ENCODE assay signal across 11 mouse cellular contexts in the genomic region with DNA sequence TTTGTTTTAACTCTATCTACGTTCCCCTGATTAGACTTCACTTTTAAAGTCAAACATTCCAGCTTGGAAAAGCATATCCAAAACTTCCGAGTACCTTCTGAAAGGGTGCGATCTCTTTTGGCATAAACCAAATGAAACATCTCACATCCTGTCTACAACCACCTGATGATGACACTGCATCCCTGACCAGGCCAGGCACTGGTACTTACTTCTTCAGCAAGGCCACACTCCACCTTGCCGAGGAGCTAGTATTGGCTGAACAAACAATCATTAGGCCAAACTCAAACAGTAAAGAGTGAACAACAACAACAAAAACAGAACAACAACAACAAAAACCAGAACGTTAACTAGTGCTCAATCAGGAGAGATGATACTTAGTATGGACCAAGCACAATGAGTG. TPM values are rescaled to one million over a fixed set of nuclear protein-coding genes. Genes with fewer than 3 reads are reported as not detected.
DNase-seq lines count a peak whose midpoint lies in the region; ATAC-seq and TF ChIP-seq lines count a peak whose summit lies in the region.
"Had no signal": no experiment of that assay in that cellular context is flagged by ENCODE, and none has a peak within 500 bp of the region (broad histone marks: within the 10 kb centered on the region; RNA-seq: fewer than 3 reads in every experiment).

No protein-coding gene starts in this region.

- peak overlapping the region; percentile 79; the same call in 1 of the 2 replicates for H3K9ac ChIP-seq in kidney, embryonic 14.5 days (ENCODE audit: low read depth, low read length)
- peak overlapping the region; percentile 90 for H3K9ac ChIP-seq in embryonic facial prominence, embryonic 11.5 days (replicated peaks; ENCODE audit: low read length)
- peak overlapping the region; percentile 67 for H3K9ac ChIP-seq in hindbrain, postnatal 0 days (replicated peaks; ENCODE audit: low read length)
- peak overlapping the region; percentile 73; the same call in 1 of the 2 replicates for H3K9ac ChIP-seq in midbrain, embryonic 14.5 days (replicated peaks; ENCODE audit: low read length)

- no peak for TF ChIP-seq POLR2A in kidney, adult 2 months (IDR thresholded peaks at IDR 0.05; ENCODE audit: low read depth, low read length)

- H3K36me3 ChIP-seq in kidney, embryonic 14.5 days (ENCODE audit: control insufficient read depth, insufficient read depth, low read length): peaks cover 18% of the 10 kb centered on the region
- H3K36me3 ChIP-seq in kidney, adult 2 months (ENCODE audit: control insufficient read depth, insufficient read depth, low read length): no peaks in the 10 kb centered on the region; the same call in 1 of the 2 replicates
- peaks cover 3% of the 10 kb centered on the region for H3K36me3 ChIP-seq in embryonic facial prominence, embryonic 11.5 days (replicated peaks; ENCODE audit: control insufficient read depth, insufficient read depth, low read depth, low read length)
- H3K36me3 ChIP-seq in hindbrain, postnatal 0 days (ENCODE audit: insufficient read depth, low read length): peaks cover 7% of the 10 kb centered on the region; the same call in 1 of the 2 replicates
- H3K36me3 ChIP-seq in midbrain, embryonic 14.5 days (ENCODE audit: control insufficient read depth, insufficient read depth, low read length): peaks cover 11% of the 10 kb centered on the region

- ATAC-seq in kidney, embryonic 14.5 days (ENCODE audit: low FRiP score, low TSS enrichment): no peak
- no peak for ATAC-seq in embryonic facial prominence, embryonic 11.5 days (replicated peaks; ENCODE audit: insufficient number of reproducible peaks, low FRiP score, low TSS enrichment, low read depth)
- no peak for ATAC-seq in hindbrain, postnatal 0 days
- no peak for ATAC-seq in midbrain, embryonic 14.5 days (ENCODE audit: low FRiP score, low TSS enrichment)
- ATAC-seq: Patski had no signal

- H3K27ac ChIP-seq in kidney, embryonic 14.5 days (ENCODE audit: low read depth, low read length): no peak overlapping the region
- no peak overlapping the region for H3K27ac ChIP-seq in kidney, adult 2 months (ENCODE audit: insufficient read depth, low read depth, low read length)
- no peak overlapping the region for H3K27ac ChIP-seq in embryonic facial prominence, embryonic 11.5 days (replicated peaks; ENCODE audit: low read depth, low read length)
- no peak overlapping the region for H3K27ac ChIP-seq in hindbrain, postnatal 0 days
- no peak overlapping the region for H3K27ac ChIP-seq in midbrain, embryonic 14.5 days (replicated peaks; ENCODE audit: low read depth, low read length)

- 47% methylated on average over 5 of the region's 5 CpGs for WGBS in kidney, embryonic 14.5 days
- 48% methylated on average over 5 of the region's 5 CpGs for whole genome bisulfite sequencing in kidney, adult 2 months
- whole genome bisulfite sequencing in embryonic facial prominence, embryonic 11.5 days: 64% methylated on average over 5 of the region's 5 CpGs
- WGBS in hindbrain, postnatal 0 days: 66% methylated on average over 5 of the region's 5 CpGs
- 73% methylated on average over 5 of the region's 5 CpGs for WGBS in midbrain, embryonic 14.5 days

- H3K4me3 ChIP-seq in kidney, embryonic 14.5 days (ENCODE audit: low read length): peak overlapping the region; percentile 63
- no peak overlapping the region; the same call in 1 of the 2 replicates for H3K4me3 ChIP-seq in kidney, adult 2 months (ENCODE audit: insufficient read depth, low read depth, low read length)
- peak overlapping the region; percentile 70 for H3K4me3 ChIP-seq in embryonic facial prominence, embryonic 11.5 days (ENCODE audit: low read depth, low read length)
- peak overlapping the region; percentile 67 for H3K4me3 ChIP-seq in hindbrain, postnatal 0 days (ENCODE audit: low read length)
- peak overlapping the region; percentile 63 for H3K4me3 ChIP-seq in midbrain, embryonic 14.5 days (replicated peaks; ENCODE audit: low read depth, low read length)

- no peak for DNase-seq in kidney, adult 2 months
- no peak for DNase-seq in embryonic facial prominence, embryonic 11.5 days (ENCODE audit: low spot score)
- DNase-seq in hindbrain, postnatal 0 days (ENCODE audit: low spot score): no peak
- no peak for DNase-seq in midbrain, embryonic 14.5 days
- DNase-seq in left cerebral cortex, adult 11 months (ENCODE audit: low spot score): no peak
- no peak for DNase-seq in kidney, postnatal 36 days
- no peak for DNase-seq in cerebellum, postnatal 10 days
- DNase-seq: cerebellum, adult 9-11 months; kidney, postnatal 14 days had no signal

- H3K4me1 ChIP-seq in kidney, embryonic 14.5 days (ENCODE audit: control insufficient read depth, insufficient read depth, low read length): peaks cover 18% of the 10 kb centered on the region
- peaks cover 11% of the 10 kb centered on the region; the same call in 1 of the 2 replicates for H3K4me1 ChIP-seq in kidney, adult 2 months (ENCODE audit: control insufficient read depth, insufficient read depth, low read length)
- no peaks in the 10 kb centered on the region; the same call in 1 of the 2 replicates for H3K4me1 ChIP-seq in embryonic facial prominence, embryonic 11.5 days (ENCODE audit: control insufficient read depth, insufficient read depth, low read length)
- H3K4me1 ChIP-seq in hindbrain, postnatal 0 days (ENCODE audit: insufficient read depth, low read length): peaks cover 17% of the 10 kb centered on the region
- peaks cover 22% of the 10 kb centered on the region for H3K4me1 ChIP-seq in midbrain, embryonic 14.5 days (ENCODE audit: control insufficient read depth, insufficient read depth, low read length)

- no peaks in the 10 kb centered on the region for H3K9me3 ChIP-seq in kidney, embryonic 14.5 days (ENCODE audit: control insufficient read depth, low read length)
- H3K9me3 ChIP-seq in embryonic facial prominence, embryonic 11.5 days (replicated peaks; ENCODE audit: control insufficient read depth, low read length): no peaks in the 10 kb centered on the region
- no peaks in the 10 kb centered on the region for H3K9me3 ChIP-seq in hindbrain, postnatal 0 days (ENCODE audit: low read length)
- H3K9me3 ChIP-seq in midbrain, embryonic 14.5 days (ENCODE audit: control insufficient read depth, low read length): no peaks in the 10 kb centered on the region

- no peak for TF ChIP-seq CTCF in kidney, adult 2 months (conservative IDR thresholded peaks at IDR 0.05; ENCODE audit: insufficient read depth, insufficient read length, low read depth, low read length)
- TF ChIP-seq CTCF in hindbrain, postnatal 0 days (IDR thresholded peaks at IDR 0.05; ENCODE audit: low read depth): no peak

- peak overlapping the region; percentile 93 for H3K4me2 ChIP-seq in kidney, embryonic 14.5 days (replicated peaks; ENCODE audit: low read depth, low read length)
- H3K4me2 ChIP-seq in embryonic facial prominence, embryonic 11.5 days (ENCODE audit: low read depth, low read length): peak overlapping the region; percentile 81
- peak overlapping the region; percentile 70 for H3K4me2 ChIP-seq in hindbrain, postnatal 0 days (ENCODE audit: low read depth, low read length)
- peak overlapping the region; percentile 83 for H3K4me2 ChIP-seq in midbrain, embryonic 14.5 days (ENCODE audit: low read length)

- no peaks in the 10 kb centered on the region for H3K27me3 ChIP-seq in kidney, embryonic 14.5 days (ENCODE audit: control insufficient read depth, insufficient read depth, low read length)
- H3K27me3 ChIP-seq in kidney, adult 2 months (replicated peaks; ENCODE audit: control insufficient read depth, insufficient read depth, low read length): no peaks in the 10 kb centered on the region
- H3K27me3 ChIP-seq in embryonic facial prominence, embryonic 11.5 days (ENCODE audit: control insufficient read depth, insufficient read depth, low read length): no peaks in the 10 kb centered on the region
- H3K27me3 ChIP-seq in hindbrain, postnatal 0 days (ENCODE audit: insufficient read depth, low read length): no peaks in the 10 kb centered on the region
- no peaks in the 10 kb centered on the region for H3K27me3 ChIP-seq in midbrain, embryonic 14.5 days (ENCODE audit: control insufficient read depth, insufficient read depth, low read length)
- H3K27me3 ChIP-seq: Patski had no signal

RNA-seq across cellular contexts. Expression of a gene that starts 1.9 kb away (rescaled TPM):
- 228 and 351 TPM in 2 replicates for polyA plus RNA-seq in kidney, embryonic 14.5 days (2014; fragmentation: Nextera tagmentation; extraction: Ambion mirVana)
- 38.9 and 44.0 TPM in 2 replicates for polyA plus RNA-seq in kidney, adult 2 months (2012; rRNA removed)
- 324 and 338 TPM in 2 replicates for polyA plus RNA-seq in embryonic facial prominence, embryonic 11.5 days (2014; fragmentation: Nextera tagmentation; extraction: Ambion mirVana)
- 75.0 and 100 TPM in 2 replicates for total RNA-seq in hindbrain, postnatal 0 days (2014; rRNA removed)
- polyA plus RNA-seq in hindbrain, postnatal 0 days (2015; fragmentation: Nextera tagmentation; extraction: Ambion mirVana): 90.0 and 93.4 TPM in 2 replicates
- 107 and 148 TPM in 2 replicates for polyA plus RNA-seq in midbrain, embryonic 14.5 days (2014; fragmentation: Nextera tagmentation; extraction: Ambion mirVana)

RNA-seq across cellular contexts. Expression of a gene that starts 19.3 kb away (rescaled TPM):
- 2.1 and 3.1 TPM in 2 replicates for polyA plus RNA-seq in kidney, embryonic 14.5 days (2014; fragmentation: Nextera tagmentation; extraction: Ambion mirVana)
- 0.19 and 0.37 TPM in 2 replicates for polyA plus RNA-seq in kidney, adult 2 months (2012; rRNA removed)
- 5.5 and 5.9 TPM in 2 replicates for polyA plus RNA-seq in embryonic facial prominence, embryonic 11.5 days (2014; fragmentation: Nextera tagmentation; extraction: Ambion mirVana)
- 16.6 and 17.7 TPM in 2 replicates for total RNA-seq in hindbrain, postnatal 0 days (2014; rRNA removed)
- polyA plus RNA-seq in hindbrain, postnatal 0 days (2015; fragmentation: Nextera tagmentation; extraction: Ambion mirVana): 6.3 and 6.6 TPM in 2 replicates
- 15.0 and 16.0 TPM in 2 replicates for polyA plus RNA-seq in midbrain, embryonic 14.5 days (2014; fragmentation: Nextera tagmentation; extraction: Ambion mirVana)

RNA-seq across cellular contexts. Expression of a gene that starts 24.1 kb away (rescaled TPM):
- polyA plus RNA-seq in kidney, embryonic 14.5 days (2014; fragmentation: Nextera tagmentation; extraction: Ambion mirVana): 8.6 and 11.6 TPM in 2 replicates
- 7.2 and 9.0 TPM in 2 replicates for polyA plus RNA-seq in kidney, adult 2 months (2012; rRNA removed)
- 6.4 and 6.5 TPM in 2 replicates for polyA plus RNA-seq in embryonic facial prominence, embryonic 11.5 days (2014; fragmentation: Nextera tagmentation; extraction: Ambion mirVana)
- 24.2 and 25.1 TPM in 2 replicates for total RNA-seq in hindbrain, postnatal 0 days (2014; rRNA removed)
- 12.6 and 13.0 TPM in 2 replicates for polyA plus RNA-seq in hindbrain, postnatal 0 days (2015; fragmentation: Nextera tagmentation; extraction: Ambion mirVana)
- 18.7 and 20.4 TPM in 2 replicates for polyA plus RNA-seq in midbrain, embryonic 14.5 days (2014; fragmentation: Nextera tagmentation; extraction: Ambion mirVana)
